Mouse (Mus musculus) limb, embryonic 12.5 days (tissue): Measurements from ENCODE around the gene Kansl1. TPM values are rescaled to one million over a fixed set of nuclear protein-coding genes. Genes with fewer than 3 reads are reported as not detected.

Source experiments
- ATAC-seq: fragments of 200-750 bp; cut with Nextera tagmentation; 2 replicates; pipeline ENCODE4 v1.8.0; 2017; ENCODE audit warnings: low read depth, moderate TSS enrichment; ENCODE audit not compliant: insufficient number of reproducible peaks, insufficient read depth, low FRiP score, low TSS enrichment
- H3K27ac ChIP-seq: fragments of 300-500 bp; sonication (generic); 2 replicates; pipeline ENCODE4 v1.5.1; 2016; ENCODE audit warnings: mild to moderate bottlenecking, moderate library complexity
- H3K27me3 ChIP-seq: fragments of 300-500 bp; sonication (generic); 2 replicates; pipeline ENCODE4 v1.6.1; 2016; ENCODE audit warnings: mild to moderate bottlenecking, moderate library complexity
- H3K36me3 ChIP-seq: fragments of 300-500 bp; sonication (generic); 2 replicates; pipeline ENCODE4 v1.6.1; 2016; ENCODE audit warnings: mild to moderate bottlenecking, moderate library complexity
- H3K4me1 ChIP-seq: fragments of 300-500 bp; sonication (generic); replicated peaks from 2 replicates; pipeline ENCODE4 v1.6.1; 2016
- H3K4me2 ChIP-seq: fragments of 300-500 bp; sonication (generic); 2 replicates; pipeline ENCODE4 v1.6.1; 2016; ENCODE audit warnings: mild to moderate bottlenecking, moderate library complexity
- H3K4me3 ChIP-seq: fragments of 300-500 bp; sonication (generic); replicated peaks from 2 replicates; pipeline ENCODE4 v1.5.1; 2016; ENCODE audit warnings: mild to moderate bottlenecking
- H3K9ac ChIP-seq: fragments of 300-500 bp; sonication (generic); replicated peaks from 2 replicates; pipeline ENCODE4 v1.6.1; 2016; ENCODE audit warnings: mild to moderate bottlenecking, moderate library complexity
- H3K9me3 ChIP-seq: fragments of 300-500 bp; sonication (generic); 2 replicates; pipeline ENCODE4 v1.6.1; 2016; ENCODE audit warnings: mild to moderate bottlenecking, moderate library complexity
- WGBS: fragments of 180-500 bp; shearing (Covaris S2); methylation state at CpG from one replicate; pipeline ENCODE4 v1.1.7; 2016; 5-methylcytosine and 5-hydroxymethylcytosine counted together
- microRNA-seq: library from miRNA; unstranded; fragments of <30 nt; microRNA quantifications from one replicate; pipeline ENCODE4, GENCODE M21; 2017
- polyA plus RNA-seq: library from polyadenylated mRNA; unstranded; fragments of >200 nt; fragmentation: Nextera tagmentation; extraction: Ambion mirVana; gene quantifications from 2 replicates; pipeline ENCODE4 v1.2.1, GENCODE M21; 2016

The Kansl1 gene
- polyA plus RNA-seq, 1 experiment from 2014 or later = 30.9 TPM

DNA sequence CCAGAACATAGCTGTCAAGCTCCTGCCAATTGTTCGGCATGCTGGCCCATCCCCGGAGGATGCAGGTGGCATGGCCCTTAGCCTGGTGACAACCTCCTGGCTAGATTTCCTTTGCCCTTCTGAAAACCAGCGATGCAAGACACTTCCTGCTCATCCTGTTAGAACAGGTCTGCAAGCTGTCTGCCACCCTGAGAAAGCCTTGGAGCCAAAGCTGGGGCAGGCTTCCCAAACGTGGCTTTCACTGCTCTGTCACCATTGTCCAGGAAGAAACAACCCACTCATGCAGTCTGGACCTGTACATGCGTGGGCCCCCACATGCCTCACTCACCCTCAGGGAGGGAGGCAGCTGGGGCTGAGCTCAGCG, 179.8 kb downstream of the Kansl1 start:
- H3K4me3 ChIP-seq = no peak overlapping the region
- WGBS = 58% methylated on average over 6 of the region's 6 CpGs
- no peaks in the 10 kb centered on the region for H3K27me3 ChIP-seq
- no peaks in the 10 kb centered on the region for H3K36me3 ChIP-seq
- H3K4me1 ChIP-seq = peaks cover 9% of the 10 kb centered on the region; the same call in 1 of the 2 replicates
- no peak overlapping the region for H3K4me2 ChIP-seq
- H3K9ac ChIP-seq = no peak overlapping the region
- H3K27ac ChIP-seq = peak overlapping the region; percentile 62; the same call in 1 of the 2 replicates
- ATAC-seq = no peak
- no peaks in the 10 kb centered on the region for H3K9me3 ChIP-seq

DNA sequence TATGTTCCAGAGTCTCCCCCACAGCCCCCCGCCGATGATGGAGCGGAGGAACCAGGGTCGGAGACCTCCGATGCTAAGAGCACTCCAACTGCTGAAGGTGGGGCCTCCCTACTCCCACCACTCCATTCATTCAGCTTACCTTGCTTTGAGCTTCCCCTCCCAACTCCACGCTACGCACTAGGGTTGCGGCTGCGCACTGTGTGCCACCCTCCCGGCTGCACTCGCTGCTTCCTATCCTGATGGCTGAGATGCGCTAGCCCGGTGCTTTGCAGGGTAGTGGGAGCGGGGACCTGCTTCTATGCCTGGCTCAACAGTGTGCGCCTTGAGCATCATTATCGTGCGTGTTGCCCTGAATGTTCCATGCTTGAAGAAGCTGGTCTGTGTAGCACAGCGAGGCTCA, 181.5 kb downstream of the Kansl1 start:
- 94% methylated on average over 18 of the region's 18 CpGs for WGBS
- no peak for ATAC-seq
- Histone ChIP-seq H3K36me3 (no peaks in the 10 kb centered on the region), H3K9me3 (no peaks in the 10 kb centered on the region), H3K27ac (no peak overlapping the region), H3K4me1 (peaks cover 9% of the 10 kb centered on the region; the same call in 1 of the 2 replicates), H3K4me2 (no peak overlapping the region), H3K4me3 (no peak overlapping the region), H3K27me3 (no peaks in the 10 kb centered on the region), H3K9ac (no peak overlapping the region)

Small RNA genes lying within 50 kb of the gene (microRNA-seq; reads per million reads assigned to microRNA genes)
- not detected for gene Gm47315

Other genes with a start within 250 kb of the Kansl1 start
- 1.5 and 3.0 TPM in 2 replicates for gene Mapt, start 237.5 kb downstream of the Kansl1 start, polyA plus RNA-seq
- gene Cdc27, start 81.8 kb upstream of the Kansl1 start, polyA plus RNA-seq = 51.6 and 59.6 TPM in 2 replicates
- gene Myl4, start 81.8 kb upstream of the Kansl1 start, polyA plus RNA-seq = 40.3 and 44.3 TPM in 2 replicates
- 2.9 and 3.7 TPM in 2 replicates for gene Itgb3, start 139.1 kb upstream of the Kansl1 start, polyA plus RNA-seq
- not detected in 2 replicates for gene Gm11639, start 216.8 kb upstream of the Kansl1 start, polyA plus RNA-seq